Mouse (Mus musculus) layer of hippocampus, postnatal 36 days (tissue): Measurements from ENCODE around the gene Bola1. TPM values are rescaled to one million over a fixed set of nuclear protein-coding genes. Genes with fewer than 3 reads are reported as not detected.
"Not testable (repeated sequence)": the region's sequence is repeated elsewhere in the genome, so short reads cannot be mapped to it uniquely, and the experiment has no call there.

Experiments
- DNase-seq, 2 experiments: peaks; one replicate each; pipeline ENCODE4 v3.0.0; 2022
- total RNA-seq, 2 experiments: library from RNA; stranded (reverse); gene quantifications; 2 replicates each; pipeline ENCODE4 v1.2.3; 2021

Bola1 gene
- total RNA-seq, 2 experiments from 2014 or later = 15.3 to 18.2 TPM

GRCm38 (mm10) chr3:96180727-96181477, 38.6 kb downstream of the Bola1 start, which contains the start of gene Sv2a:
Sv2a (plus strand) TSS chr3:96181151.
- peak; percentile 69 to 75 for DNase-seq

DNA sequence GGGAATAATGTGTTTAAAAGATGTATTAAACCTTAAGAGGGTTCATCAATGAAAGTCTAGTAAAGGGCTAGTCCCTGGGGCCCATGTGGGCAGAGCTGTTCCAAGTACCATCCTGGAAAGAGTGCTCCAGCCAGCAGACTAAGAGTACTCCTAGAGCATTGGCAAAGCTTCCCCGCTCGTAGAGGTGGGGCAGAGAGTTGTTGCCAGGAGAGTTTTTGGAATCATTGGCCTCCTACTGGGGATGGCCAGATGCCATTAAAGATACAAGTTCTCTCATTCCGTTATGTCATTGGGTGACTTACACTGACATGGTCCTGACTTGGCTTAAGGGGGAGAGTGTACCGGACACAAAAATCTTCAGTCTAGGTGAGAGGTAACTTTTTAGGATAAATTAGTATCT, 40.0 kb downstream of the Bola1 start:
- DNase-seq = no peak

DNA sequence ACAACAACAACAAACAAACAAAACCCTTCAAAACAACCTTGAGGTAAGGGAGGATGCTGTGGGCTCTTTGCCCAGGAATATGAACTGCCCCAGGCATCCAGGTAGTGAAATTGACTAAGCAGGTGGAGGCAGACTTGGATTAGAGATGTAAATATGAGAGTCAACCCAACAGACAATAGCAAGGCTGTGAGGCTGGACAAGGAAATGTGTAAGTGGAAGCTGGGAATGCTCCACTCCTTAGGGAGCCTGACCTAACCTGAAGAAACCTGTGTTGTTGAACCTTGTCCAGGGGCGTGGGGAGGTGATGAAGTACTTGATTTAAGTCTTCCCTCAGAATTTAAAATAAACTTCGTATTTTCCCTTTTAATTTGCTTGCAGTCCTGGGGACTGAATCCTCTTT, 40.6 kb downstream of the Bola1 start:
- DNase-seq = no peak

- no peak for DNase-seq
Measured at GRCm38 (mm10) chr3:96178427-96178826, 41.1 kb downstream of the Bola1 start.

GRCm38 (mm10) chr3:96175251-96175650, 44.3 kb downstream of the Bola1 start:
- DNase-seq = no peak

DNA sequence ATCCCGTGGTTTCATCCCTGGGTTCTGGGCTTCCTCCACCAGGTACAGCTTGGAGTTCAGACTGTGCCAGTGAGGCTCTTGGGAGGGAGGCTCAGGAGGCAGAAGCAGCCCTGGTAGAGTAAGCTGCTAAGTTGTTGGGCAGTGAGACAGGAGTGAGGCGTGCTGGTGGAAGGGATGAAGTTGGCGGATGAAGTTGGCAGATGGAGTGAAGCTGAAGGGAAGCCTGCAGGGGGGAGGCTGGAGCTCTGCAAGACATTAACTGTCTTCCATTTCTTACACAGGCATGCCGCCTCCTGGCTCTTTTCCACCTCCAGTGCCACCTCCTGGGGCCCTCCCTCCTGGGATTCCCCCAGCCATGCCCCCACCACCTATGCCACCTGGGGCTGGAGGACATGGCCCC, 45.5 kb downstream of the Bola1 start:
- DNase-seq = not testable (repeated sequence)

DNA sequence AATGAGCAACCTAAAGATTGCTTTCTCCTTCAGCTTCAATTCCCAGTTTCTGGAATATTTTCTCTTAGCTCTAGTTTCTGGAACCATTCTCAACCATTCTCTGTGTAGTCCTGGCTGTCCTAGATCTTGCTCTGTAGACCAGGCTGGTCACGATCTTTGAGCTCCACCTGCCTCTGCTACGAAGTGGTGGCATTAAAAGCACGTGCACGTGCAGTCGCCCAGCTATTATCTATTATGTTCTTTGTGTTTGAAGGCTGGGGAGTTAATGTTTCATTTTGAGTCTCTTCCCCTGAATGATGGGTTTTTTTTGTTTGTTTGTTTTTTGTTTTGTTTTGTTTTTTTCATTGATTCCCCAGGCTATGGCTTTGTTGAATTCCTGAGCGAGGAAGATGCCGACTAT, 46.3 kb downstream of the Bola1 start:
- DNase-seq = no peak

DNA sequence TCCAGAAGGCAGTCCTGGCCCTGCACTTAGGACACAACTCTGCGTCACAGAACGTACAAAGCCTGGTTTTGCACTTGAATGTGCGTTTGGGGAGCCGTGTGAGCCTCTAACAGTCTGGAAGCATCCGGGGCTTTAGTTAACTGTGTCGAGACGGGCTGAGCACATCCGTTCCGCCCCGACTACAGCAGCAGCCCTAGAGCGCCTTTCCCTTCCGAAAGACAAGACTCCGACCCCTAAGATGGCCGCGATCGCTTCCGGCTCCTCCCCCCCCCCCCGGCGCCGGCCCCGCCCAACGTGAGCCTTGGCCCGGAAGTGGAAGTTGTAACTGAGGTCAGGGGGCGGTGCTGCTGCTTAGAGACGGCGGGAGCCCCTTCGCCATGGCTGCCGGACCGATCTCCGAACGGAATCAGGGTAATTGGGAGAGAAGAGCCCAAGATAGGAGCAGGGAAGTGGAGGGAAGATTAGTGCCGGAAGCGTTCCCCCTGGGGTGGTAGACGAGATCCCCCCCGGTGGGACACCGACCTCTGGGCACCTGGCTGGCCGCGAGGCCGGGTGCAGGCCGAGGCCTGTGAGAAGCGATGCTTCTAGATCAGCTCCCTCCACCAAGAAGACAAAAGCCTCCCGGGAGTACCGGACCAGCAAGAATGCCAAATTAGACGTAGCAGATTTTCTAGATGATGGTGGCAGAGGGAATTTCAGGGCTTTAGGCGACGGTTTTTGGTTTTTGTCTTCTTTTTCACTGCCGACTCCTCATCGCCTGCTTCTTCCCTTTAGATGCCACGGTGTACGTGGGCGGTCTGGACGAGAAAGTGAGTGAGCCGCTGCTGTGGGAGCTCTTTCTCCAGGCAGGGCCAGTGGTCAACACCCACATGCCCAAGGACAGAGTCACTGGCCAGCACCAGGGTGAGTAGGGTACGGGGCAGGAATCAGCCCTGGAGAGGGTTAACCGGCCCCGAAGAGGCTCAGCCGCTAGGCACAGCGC, 47.0 kb downstream of the Bola1 start, which contains the start of gene Sf3b4:
Gene Sf3b4 (plus strand): TSS at position 136 of the 982 bp plus-strand sequence.
- DNase-seq = peak; percentile 79 to 83

GRCm38 (mm10) chr3:96171583-96172196, 47.8 kb downstream of the Bola1 start:
- no peak for DNase-seq

- no peak for DNase-seq
Measured at GRCm38 (mm10) chr3:96170976-96171545, 48.4 kb downstream of the Bola1 start.

DNA sequence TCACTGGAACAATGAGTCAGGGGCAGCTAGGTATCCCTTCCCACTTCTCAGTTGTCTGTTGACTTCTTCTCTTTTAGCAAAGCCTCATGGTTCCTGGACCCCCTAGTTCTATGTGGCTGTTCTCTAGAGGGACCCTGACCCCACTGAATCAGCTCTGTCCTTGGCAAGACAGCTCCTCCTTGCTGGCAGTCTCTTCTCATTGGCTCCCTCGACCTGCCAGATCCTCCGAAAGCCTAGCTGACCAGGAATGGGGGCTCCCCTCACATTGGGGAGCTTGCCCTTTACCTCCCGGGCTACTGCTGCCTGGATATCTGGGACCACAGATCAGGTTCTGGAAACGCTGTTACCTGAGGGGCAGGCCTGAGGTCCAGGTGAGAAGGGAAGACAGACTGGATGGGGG, 49.2 kb downstream of the Bola1 start:
- DNase-seq = no peak

DNA sequence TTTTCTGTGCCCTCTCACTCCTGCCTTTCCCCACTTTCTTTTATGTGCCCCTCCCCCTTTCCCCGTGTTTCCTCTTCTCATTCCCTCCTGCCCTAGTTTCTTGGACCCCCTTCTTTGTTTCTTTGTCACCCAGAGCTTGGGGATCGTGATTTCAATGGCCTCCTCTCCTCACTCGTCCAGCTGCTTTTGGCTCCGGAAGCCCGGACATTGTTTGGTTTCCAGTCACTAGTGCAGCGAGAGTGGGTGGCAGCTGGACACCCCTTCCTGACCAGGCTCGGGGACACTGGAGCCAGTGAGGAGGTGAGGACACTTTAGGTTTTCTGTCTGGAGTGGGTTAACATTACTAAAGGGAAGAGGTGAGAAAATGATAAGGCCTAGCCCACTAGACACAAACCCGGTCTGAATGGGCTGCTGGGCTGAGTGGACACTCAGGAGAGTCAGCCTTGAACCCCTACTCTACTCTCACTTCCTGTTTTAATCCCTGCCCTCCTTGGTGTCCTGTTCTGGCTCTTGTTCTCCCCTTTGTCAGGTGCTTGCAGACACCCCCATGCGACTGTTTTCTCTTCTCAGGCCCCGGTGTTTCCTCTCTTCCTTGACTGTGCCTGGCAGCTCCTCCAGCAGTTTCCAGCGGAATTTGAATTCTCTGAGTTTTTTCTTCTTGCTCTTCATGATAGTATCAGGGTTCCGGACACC, 50.9 kb downstream of the Bola1 start:
- DNase-seq = no peak

- no peak for DNase-seq
Measured at GRCm38 (mm10) chr3:96163040-96163439, 56.5 kb downstream of the Bola1 start.

DNA sequence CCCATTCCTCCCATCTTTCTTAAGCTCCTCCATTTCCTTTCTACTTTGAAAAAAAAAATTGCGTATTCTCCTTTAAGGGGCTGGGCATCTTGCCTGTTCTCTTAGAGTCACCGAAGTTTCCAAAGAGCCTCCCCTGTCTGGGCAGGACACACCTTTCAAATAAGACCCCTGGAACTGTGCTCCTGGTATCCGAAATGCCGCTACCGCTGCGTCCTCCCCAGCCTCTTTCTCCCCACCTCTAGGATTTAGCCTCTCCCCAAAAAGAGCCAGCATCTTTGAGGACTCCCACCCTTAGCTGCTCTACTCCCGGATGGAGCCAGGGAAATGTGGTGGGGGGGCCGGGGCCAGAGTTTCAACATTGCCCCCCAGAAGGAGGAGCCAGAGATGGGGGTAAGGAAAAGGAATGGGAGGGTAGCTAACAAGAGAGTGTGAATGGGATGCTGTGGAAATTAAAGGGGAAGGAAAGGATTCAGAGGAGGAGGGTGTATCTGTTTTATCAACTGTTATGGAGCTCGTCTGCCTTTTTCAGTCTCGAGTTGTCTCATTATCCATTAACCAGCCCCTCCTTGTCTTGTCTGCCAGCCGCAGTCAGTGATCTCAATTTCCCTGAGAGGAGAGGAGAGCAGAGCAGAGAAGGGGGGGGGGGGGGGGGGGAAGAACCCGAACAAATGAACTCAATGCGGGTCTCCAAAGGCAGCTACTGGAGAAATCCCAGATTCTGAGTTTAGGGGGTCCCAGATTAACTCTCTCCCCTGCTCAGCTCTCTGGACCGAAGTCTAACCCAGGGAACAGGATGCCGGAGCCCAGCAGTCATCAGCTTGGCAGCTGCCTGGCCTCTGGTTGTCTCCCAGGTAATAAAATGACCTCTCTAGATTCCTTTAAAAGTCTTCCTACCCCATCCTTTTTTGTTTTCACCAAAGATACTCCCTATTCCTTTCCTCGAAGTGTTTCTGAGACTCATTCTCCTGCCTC, 57.4 kb downstream of the Bola1 start, which contains the start of gene Mtmr11:
Gene Mtmr11 (plus strand): TSS at position 136 of the 972 bp plus-strand sequence.
- DNase-seq = no peak

DNA sequence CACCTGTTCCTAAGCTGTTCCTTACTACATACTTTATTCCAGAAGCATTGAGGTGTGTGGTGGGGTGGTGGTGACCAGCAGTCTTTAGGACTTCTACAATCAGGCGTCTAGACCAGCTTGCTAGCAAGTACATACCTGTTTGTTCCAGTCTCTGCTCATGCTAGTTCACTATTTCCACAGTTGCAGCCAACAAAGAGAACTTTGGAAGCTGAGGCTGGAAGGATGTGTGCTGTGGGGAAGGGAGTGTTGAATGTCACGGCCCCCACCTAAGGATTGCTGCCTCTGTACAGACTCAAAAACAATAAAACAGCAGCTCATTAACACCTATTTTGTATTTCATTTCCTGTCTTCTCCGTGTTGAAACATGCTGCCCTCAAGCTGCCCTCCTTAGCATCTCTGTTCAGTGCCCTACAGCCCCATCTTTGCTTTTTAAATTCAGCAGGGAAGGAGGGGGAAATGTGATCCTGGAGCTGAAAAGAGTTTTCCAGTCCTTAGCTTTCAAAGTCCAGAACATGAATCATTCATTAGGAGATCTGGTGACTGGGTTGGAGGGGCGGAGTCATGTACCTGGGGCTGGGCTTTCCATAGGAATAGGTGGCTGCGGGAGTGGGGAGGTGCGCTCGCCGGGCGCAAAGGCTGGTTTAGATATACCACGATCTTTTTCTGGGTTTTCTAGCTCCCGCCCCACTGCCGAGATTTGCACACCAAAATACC, 58.5 kb downstream of the Bola1 start:
- no peak for DNase-seq

- DNase-seq = no peak
Measured at GRCm38 (mm10) chr3:96160222-96160802, 59.2 kb downstream of the Bola1 start.

GRCm38 (mm10) chr3:96159820-96160219, 59.7 kb downstream of the Bola1 start:
- DNase-seq = no peak

DNA sequence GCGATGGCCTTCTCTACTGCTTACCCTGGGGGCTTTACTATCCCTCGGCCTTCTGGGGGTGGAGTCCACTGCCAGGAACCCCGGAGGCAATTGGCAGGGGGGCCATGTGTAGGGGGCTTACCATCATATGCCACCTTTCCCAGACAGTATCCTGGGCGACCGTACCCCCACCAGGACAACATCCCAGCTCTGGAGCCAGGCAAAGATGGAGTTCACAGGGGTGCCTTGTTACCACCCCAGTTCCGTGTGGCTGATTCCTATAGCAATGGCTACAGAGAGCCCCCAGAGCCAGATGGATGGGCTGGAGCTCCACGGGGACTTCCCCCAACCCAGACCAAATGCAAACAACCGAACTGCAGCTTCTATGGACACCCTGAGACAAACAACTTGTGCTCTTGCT, 64.0 kb downstream of the Bola1 start:
- no peak for DNase-seq

DNA sequence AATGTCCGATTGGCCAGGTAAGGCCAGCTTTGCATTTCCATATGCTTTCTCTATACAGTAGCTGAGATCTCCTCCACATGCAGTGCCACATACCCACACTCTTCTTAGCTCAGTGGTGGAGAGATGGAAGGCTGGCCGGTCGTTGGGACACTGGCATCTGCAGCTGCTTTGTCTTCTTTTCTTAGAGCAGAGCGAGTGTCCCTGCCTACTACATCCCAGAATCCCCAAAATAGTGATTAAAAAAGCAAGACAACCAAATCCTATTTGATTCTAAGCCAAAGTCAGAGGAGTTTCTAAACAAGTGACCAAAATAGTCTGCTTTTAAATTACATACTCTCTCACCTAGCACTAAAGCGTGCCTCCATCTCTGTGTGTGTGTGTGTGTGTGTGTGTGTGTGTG, 66.9 kb downstream of the Bola1 start:
- no peak for DNase-seq
